Mouse (Mus musculus): ENCODE data around the gene Rnf13.

GRCm38 (mm10) chr3:57845786-57846661, 110.2 kb downstream of the Rnf13 start:
- TF ChIP-seq POLR2A (IDR thresholded peaks at IDR 0.05; ENCODE audit: borderline replicate concordance, control insufficient read depth, low read depth, low read length) (no peak), CTCF (IDR thresholded peaks at IDR 0.05; ENCODE audit: control insufficient read depth, insufficient read depth, low read length) (no peak)
